Mouse (Mus musculus) Patski (cell line): ENCODE data around the gene S100a2. TPM values are rescaled to one million over a fixed set of nuclear protein-coding genes. Genes with fewer than 3 reads are reported as not detected.

ENCODE experiments used
- ATAC-seq: fragments of 100-300 bp; one replicate; pipeline ENCODE4 v1.8.0; 2021
- CTCF ChIA-PET: fragments of 350-600 bp; sonication (Branson Sonifier 250); formaldehyde crosslinking; loops from one replicate; lab custom pipeline; 2022; ENCODE audit warnings: inconsistent platforms; lab: Charles Lee
- POLR2A ChIA-PET: fragments of 350-600 bp; sonication (Branson Sonifier 250); formaldehyde crosslinking; loops from one replicate; lab custom pipeline; 2022; ENCODE audit warnings: antibody characterized with exemption, inconsistent platforms; lab: Charles Lee
- DNase-seq: peaks from one replicate; pipeline ENCODE4 v3.0.0-alpha.2; 2011; ENCODE audit warnings: low read depth, low spot score
- H3K27me3 ChIP-seq: fragments of 371-371 bp; one replicate; pipeline ENCODE4 v1.5.1; 2021
- CTCF ChIP-seq: fragments of 100-300 bp; IDR thresholded peaks from one replicate; pipeline ENCODE4 v1.5.1; 2021
- in situ Hi-C: fragments of 300-500 bp; cut with MboI; formaldehyde crosslinking; loops from 3 replicates; pipeline ENCODE4 v1.11.1; 2018; ENCODE audit warnings: low pct_unique_long_range_greater_than_20kb, mixed read lengths
- polyA plus RNA-seq: library from polyadenylated mRNA; unstranded; gene quantifications from one replicate; pipeline ENCODE4 v1.2.3, GENCODE M21; 2021

Gene S100a2
- polyA plus RNA-seq, result not detected

- ATAC-seq (no peak), DNase-seq (no peak)
- TF ChIP-seq CTCF, result no peak
- no peaks in the 10 kb centered on the region for H3K27me3 ChIP-seq
- ChIA-PET POLR2A (interaction anchor here (1.2 kb wide), 1 partner anchor 25 kb away, joined by 4 read pairs; no protein-coding TSS in a partner anchor), CTCF (interaction anchor here (34.1 kb wide), 1 partner anchor 18 kb away, joined by 615 read pairs; the partner anchor contains the start of genes Gm42674, S100a4, S100a5 and S100a6)
- in situ Hi-C loops, result loop anchor here (5.0 kb wide), 1 partner anchor 57 kb away; no protein-coding TSS in a partner anchor
Measured at GRCm38 (mm10) chr3:90589947-90590346, at the start of gene S100a2. Gene S100a2, plus strand, starts transcription at chr3:90590247.

DNA sequence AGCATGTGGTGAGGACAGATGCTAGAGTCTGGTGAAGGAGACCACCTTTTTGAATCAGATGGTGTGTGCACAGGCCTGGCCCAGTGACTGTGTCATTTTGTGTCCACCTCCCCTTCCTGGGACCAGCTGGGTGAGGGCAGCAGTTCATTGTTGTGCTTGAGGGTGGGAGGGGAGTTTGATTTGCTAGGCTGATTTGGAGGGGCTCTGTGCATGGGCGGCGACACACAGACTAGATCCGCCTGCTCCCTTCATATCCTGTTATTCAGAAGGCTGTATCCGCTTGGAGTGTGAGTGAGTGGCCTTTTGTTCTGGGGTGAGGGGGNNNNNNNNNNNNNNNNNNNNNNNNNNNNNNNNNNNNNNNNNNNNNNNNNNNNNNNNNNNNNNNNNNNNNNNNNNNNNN lies 49.1 kb upstream of the S100a2 start:
- DNase-seq (no peak), ATAC-seq (no peak)
- in situ Hi-C loops, result no loop called here
- ChIA-PET POLR2A (interaction anchor here (0.6 kb wide), 1 partner anchor 9 kb away, joined by 3 read pairs; no protein-coding TSS in a partner anchor), CTCF (interaction anchor here (0.9 kb wide), 1 partner anchor 40 kb away, joined by 3 read pairs; no protein-coding TSS in a partner anchor)
- TF ChIP-seq CTCF, result no peak
- no peaks in the 10 kb centered on the region for H3K27me3 ChIP-seq

GRCm38 (mm10) chr3:90549676-90550420 lies 40.2 kb upstream of the S100a2 start:
- ATAC-seq, result peak; percentile 74
- CTCF ChIA-PET, result interaction anchor here (0.9 to 3.0 kb wide), 8 partner anchors 10 to 65 kb away, joined by 3 to 10 read pairs (median 4); partner anchors contain the start of gene S100a16
- DNase-seq, result peak; percentile 89
- H3K27me3 ChIP-seq, result no peaks in the 10 kb centered on the region
- no peak for TF ChIP-seq CTCF
- POLR2A ChIA-PET, result interaction anchor here (0.5 to 1.5 kb wide), 3 partner anchors 9 to 36 kb away, joined by 3 to 4 read pairs (median 4); no protein-coding TSS in a partner anchor
- in situ Hi-C loops, result no loop called here

DNA sequence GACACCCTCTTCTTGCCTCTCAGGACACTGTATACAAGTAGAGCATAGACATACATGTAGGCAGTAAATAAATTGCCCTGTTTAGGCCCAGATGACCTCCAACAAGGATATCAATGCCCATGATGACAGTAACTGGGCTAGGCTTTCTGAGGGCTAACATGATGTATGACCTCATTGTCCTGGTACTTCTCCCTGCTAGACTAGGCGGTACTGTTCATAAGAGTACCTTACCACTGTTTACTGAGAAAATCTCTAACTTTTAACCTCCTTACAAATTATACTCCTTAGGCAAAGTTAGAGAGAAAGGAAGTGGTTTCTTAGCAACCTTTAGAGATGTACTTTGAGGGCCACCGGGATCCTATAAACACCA lies 39.6 kb upstream of the S100a2 start:
- TF ChIP-seq CTCF, result no peak
- ATAC-seq (no peak), DNase-seq (no peak)
- ChIA-PET POLR2A (no interaction called here), CTCF (interaction anchor here (0.9 to 1.6 kb wide), 4 partner anchors 25 to 65 kb away, joined by 3 to 4 read pairs (median 4); no protein-coding TSS in a partner anchor)
- in situ Hi-C loops, result no loop called here
- H3K27me3 ChIP-seq, result no peaks in the 10 kb centered on the region

GRCm38 (mm10) chr3:90552231-90552630 lies 37.8 kb upstream of the S100a2 start:
- H3K27me3 ChIP-seq, result no peaks in the 10 kb centered on the region
- no peak for ATAC-seq
- ChIA-PET POLR2A (no interaction called here), CTCF (interaction anchor here (0.8 to 5.1 kb wide), 3 partner anchors 8 to 23 kb away, joined by 3 to 20 read pairs (median 3); no protein-coding TSS in a partner anchor)
- DNase-seq, result no peak
- in situ Hi-C loops, result no loop called here
- TF ChIP-seq CTCF, result no peak

- in situ Hi-C loops, result no loop called here
- H3K27me3 ChIP-seq, result no peaks in the 10 kb centered on the region
- ChIA-PET CTCF (interaction anchor here (1.0 to 5.1 kb wide), 6 partner anchors 10 to 25 kb away, joined by 3 to 20 read pairs (median 4); partner anchors contain the start of gene S100a16), POLR2A (interaction anchor here (0.7 kb wide), 1 partner anchor 10 kb away, joined by 3 read pairs; no protein-coding TSS in a partner anchor)
- no peak for TF ChIP-seq CTCF
- DNase-seq, result no peak
- ATAC-seq, result no peak
Measured at GRCm38 (mm10) chr3:90555954-90556353, 34.1 kb upstream of the S100a2 start.

GRCm38 (mm10) chr3:90560008-90560628 lies 29.9 kb upstream of the S100a2 start, which contains the start of gene S100a3:
Gene S100a3, plus strand, starts transcription at chr3:90560578.
- DNase-seq, result no peak
- no peak for ATAC-seq
- H3K27me3 ChIP-seq, result peaks cover 4% of the 10 kb centered on the region
- ChIA-PET CTCF (interaction anchor here (0.9 to 3.3 kb wide), 7 partner anchors 11 to 92 kb away, joined by 3 to 17 read pairs (median 4); partner anchors contain the start of gene S100a14), POLR2A (no interaction called here)
- no peak for TF ChIP-seq CTCF
- in situ Hi-C loops, result no loop called here

DNA sequence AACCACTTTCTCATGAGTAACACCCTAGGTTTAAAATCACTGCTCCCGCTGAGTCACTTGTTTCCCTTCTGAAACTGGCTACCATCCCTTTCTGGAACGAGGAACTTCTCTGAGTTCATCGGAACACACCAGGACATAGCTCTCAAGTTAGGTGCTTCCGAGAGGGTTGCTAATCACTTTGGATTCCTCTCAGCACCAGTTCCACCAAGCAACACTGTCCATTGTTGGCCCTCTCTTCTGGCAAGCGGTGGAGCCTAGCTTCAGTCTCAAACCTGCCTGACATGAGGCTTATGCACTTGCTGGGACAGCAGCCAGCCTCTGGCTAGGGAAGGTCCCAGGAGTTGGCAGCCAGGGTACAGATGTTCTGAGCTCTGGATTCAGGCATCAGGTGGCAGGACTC lies 15.4 kb upstream of the S100a2 start:
- CTCF ChIA-PET, result interaction anchor here (1.0 to 34.1 kb wide), 10 partner anchors 8 to 135 kb away, joined by 3 to 615 read pairs (median 6); partner anchors contain the start of genes Gm42674, S100a16, S100a3 and S100a4
- in situ Hi-C loops, result no loop called here
- DNase-seq, result peak; percentile 87
- peak; percentile 60 for ATAC-seq
- H3K27me3 ChIP-seq, result no peaks in the 10 kb centered on the region
- POLR2A ChIA-PET, result no interaction called here
- TF ChIP-seq CTCF, result no peak

DNA sequence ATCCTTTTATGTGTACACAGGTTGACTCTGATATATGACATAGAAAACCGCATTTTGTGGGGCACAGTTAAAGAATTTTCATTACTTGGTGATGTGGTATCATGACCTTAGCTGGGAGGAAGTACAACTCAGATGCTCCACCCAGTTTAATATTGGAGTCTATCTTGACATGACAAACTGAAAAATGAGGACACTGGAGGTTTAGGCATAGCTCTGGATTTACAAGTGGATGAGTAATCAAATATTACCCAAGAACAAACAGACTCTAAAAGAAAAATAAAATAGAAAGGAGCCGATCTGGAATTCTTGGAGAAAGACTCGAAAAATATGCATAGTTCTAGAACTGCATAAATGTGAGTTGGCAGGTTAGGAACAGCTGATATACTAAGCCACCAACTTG lies 14.7 kb upstream of the S100a2 start:
- CTCF ChIA-PET, result interaction anchor here (1.0 to 34.1 kb wide), 11 partner anchors 8 to 135 kb away, joined by 3 to 615 read pairs (median 6); partner anchors contain the start of genes Gm42674, S100a14, S100a16 and S100a3
- DNase-seq, result no peak
- POLR2A ChIA-PET, result no interaction called here
- in situ Hi-C loops, result no loop called here
- no peak for TF ChIP-seq CTCF
- ATAC-seq, result no peak
- no peaks in the 10 kb centered on the region for H3K27me3 ChIP-seq
